8 mouse cellular contexts compared by ENCODE assay signal in genomic region chr4:152010707-152011134, GRCm38 (mm10). TPM values are rescaled to one million over a fixed set of nuclear protein-coding genes. Genes with fewer than 3 reads are reported as not detected.
DNase-seq lines count a peak whose midpoint lies in the region; ATAC-seq and TF ChIP-seq lines count a peak whose summit lies in the region.

No protein-coding gene starts in this region.

- peaks cover 23% of the 10 kb centered on the region for H3K27me3 ChIP-seq in forebrain, embryonic 16.5 days (replicated peaks; ENCODE audit: control insufficient read depth, insufficient read depth, low read length)
- no peaks in the 10 kb centered on the region for H3K27me3 ChIP-seq in kidney, postnatal 0 days (ENCODE audit: insufficient read depth, low read length)
- peaks cover 26% of the 10 kb centered on the region; the same call in 1 of the 2 replicates for H3K27me3 ChIP-seq in midbrain, embryonic 15.5 days (replicated peaks)

- no peak for ATAC-seq in forebrain, embryonic 16.5 days
- ATAC-seq in kidney, postnatal 0 days (replicated peaks; ENCODE audit: low FRiP score, low read depth) = no peak
- ATAC-seq in midbrain, embryonic 15.5 days (replicated peaks) = no peak

- no peaks in the 10 kb centered on the region for H3K9me3 ChIP-seq in forebrain, embryonic 16.5 days (ENCODE audit: control insufficient read depth, low read length)
- H3K9me3 ChIP-seq in kidney, postnatal 0 days (replicated peaks; ENCODE audit: low read length) = no peaks in the 10 kb centered on the region
- H3K9me3 ChIP-seq in midbrain, embryonic 15.5 days = no peaks in the 10 kb centered on the region

- WGBS in forebrain, embryonic 16.5 days = 13% methylated on average over 13 of the region's 13 CpGs
- WGBS in kidney, postnatal 0 days = 12% methylated on average over 13 of the region's 13 CpGs
- WGBS in midbrain, embryonic 15.5 days = 10% methylated on average over 13 of the region's 13 CpGs

- H3K4me2 ChIP-seq in forebrain, embryonic 16.5 days (ENCODE audit: low read length) = peak overlapping the region; percentile 90
- peak overlapping the region; percentile 100 for H3K4me2 ChIP-seq in kidney, postnatal 0 days (ENCODE audit: low read length)
- H3K4me2 ChIP-seq in midbrain, embryonic 15.5 days = peak overlapping the region; percentile 98

- H3K4me1 ChIP-seq in bone marrow macrophage, adult 2 months (ENCODE audit: control insufficient read depth, insufficient read depth, low read length) = peaks cover 12% of the 10 kb centered on the region
- H3K4me1 ChIP-seq in forebrain, embryonic 16.5 days (replicated peaks; ENCODE audit: control insufficient read depth, insufficient read depth, low read length) = peaks cover 26% of the 10 kb centered on the region
- peaks cover 29% of the 10 kb centered on the region for H3K4me1 ChIP-seq in kidney, postnatal 0 days (replicated peaks; ENCODE audit: insufficient read depth, low read length)
- peaks cover 37% of the 10 kb centered on the region for H3K4me1 ChIP-seq in midbrain, embryonic 15.5 days

- no peaks in the 10 kb centered on the region for H3K36me3 ChIP-seq in forebrain, embryonic 16.5 days (ENCODE audit: control insufficient read depth, insufficient read depth)
- peaks cover 27% of the 10 kb centered on the region for H3K36me3 ChIP-seq in kidney, postnatal 0 days (ENCODE audit: insufficient read depth, low read length)
- no peaks in the 10 kb centered on the region for H3K36me3 ChIP-seq in midbrain, embryonic 15.5 days (replicated peaks)

- H3K27ac ChIP-seq in layer of hippocampus, adult 2 months = peak overlapping the region; percentile 97
- peak overlapping the region; percentile 19 for H3K27ac ChIP-seq in bone marrow macrophage, adult 2 months (ENCODE audit: insufficient read depth, low read depth, low read length)
- no peak overlapping the region for H3K27ac ChIP-seq in forebrain, embryonic 16.5 days (ENCODE audit: low read length)
- H3K27ac ChIP-seq in kidney, postnatal 0 days = peak overlapping the region; percentile 93; the same call in 1 of the 2 replicates
- H3K27ac ChIP-seq in midbrain, embryonic 15.5 days = no peak overlapping the region

- no peak overlapping the region for H3K9ac ChIP-seq in forebrain, embryonic 16.5 days (replicated peaks; ENCODE audit: low read depth, low read length)
- peak overlapping the region; percentile 64; the same call in 1 of the 2 replicates for H3K9ac ChIP-seq in kidney, postnatal 0 days (ENCODE audit: low read depth, low read length)
- H3K9ac ChIP-seq in midbrain, embryonic 15.5 days = no peak overlapping the region

- no peak for TF ChIP-seq CTCF in layer of hippocampus, adult 2 months (conservative IDR thresholded peaks at IDR 0.05)
- TF ChIP-seq CTCF in bone marrow macrophage, adult 2 months (IDR thresholded peaks at IDR 0.05; ENCODE audit: low read depth, low read length) = no peak
- no peak for TF ChIP-seq CTCF in kidney, postnatal 0 days (IDR thresholded peaks at IDR 0.05; ENCODE audit: low read depth)

- H3K4me3 ChIP-seq in layer of hippocampus, adult 2 months = peak overlapping the region; percentile 93
- peak overlapping the region; percentile 83 for H3K4me3 ChIP-seq in bone marrow macrophage, adult 2 months (ENCODE audit: insufficient read depth, low read length)
- peak overlapping the region; percentile 80; the same call in 1 of the 2 replicates for H3K4me3 ChIP-seq in forebrain, embryonic 16.5 days (replicated peaks; ENCODE audit: low read length)
- H3K4me3 ChIP-seq in kidney, postnatal 0 days (replicated peaks; ENCODE audit: low read depth, low read length) = peak overlapping the region; percentile 67
- peak overlapping the region; percentile 69 for H3K4me3 ChIP-seq in midbrain, embryonic 15.5 days

- TF ChIP-seq POLR2A in bone marrow macrophage, adult 2 months (IDR thresholded peaks at IDR 0.05; ENCODE audit: borderline replicate concordance, low read depth, low read length) = no peak

- no peak for DNase-seq in layer of hippocampus, adult 2 months (ENCODE audit: low spot score in 2 of 2)
- DNase-seq in layer of hippocampus, adult 9-10 months (ENCODE audit: low spot score) = no peak
- DNase-seq in kidney, postnatal 0 days (ENCODE audit: low spot score) = no peak
- DNase-seq in right cerebral cortex, adult 2 months (ENCODE audit: low spot score in 2 of 2) = no peak
- DNase-seq in left cerebral cortex, adult 8-10 months (ENCODE audit: low spot score in 2 of 2) = no peak

RNA-seq across cellular contexts. Expression of gene Klhl21, which starts 2.1 kb away (rescaled TPM):
- 10 to 100 TPM; 19.4 to 23.2 TPM for total RNA-seq in layer of hippocampus, adult 2 months (2021)
- 11.7 and 13.3 TPM in 2 replicates for polyA plus RNA-seq in bone marrow macrophage, adult 2 months (2012; ENCODE audit: insufficient read depth, insufficient read length, missing spikeins)
- polyA plus RNA-seq in forebrain, embryonic 16.5 days (2015; fragmentation: Nextera tagmentation; extraction: Ambion mirVana) = 2.9 and 3.6 TPM in 2 replicates
- polyA plus RNA-seq in kidney, postnatal 0 days (2015; fragmentation: Nextera tagmentation; extraction: Ambion mirVana) = 10.7 and 11.2 TPM in 2 replicates
- polyA plus RNA-seq in midbrain, embryonic 15.5 days (2015; fragmentation: Nextera tagmentation; extraction: Ambion mirVana) = 3.6 and 4.0 TPM in 2 replicates
- total RNA-seq in left cerebral cortex, adult 8-10 months (2022) = 10 to 100 TPM; 15.8 to 21.0 (median 19.3) TPM

RNA-seq across cellular contexts. Expression of gene Phf13, which starts 14.7 kb away (rescaled TPM):
- total RNA-seq in layer of hippocampus, adult 2 months (2021) = 10 to 100 TPM; 10.5 to 10.8 TPM
- polyA plus RNA-seq in bone marrow macrophage, adult 2 months (2012; ENCODE audit: insufficient read depth, insufficient read length, missing spikeins) = 10.1 and 11.0 TPM in 2 replicates
- 20.5 and 21.8 TPM in 2 replicates for polyA plus RNA-seq in forebrain, embryonic 16.5 days (2015; fragmentation: Nextera tagmentation; extraction: Ambion mirVana)
- 23.6 and 23.7 TPM in 2 replicates for polyA plus RNA-seq in kidney, postnatal 0 days (2015; fragmentation: Nextera tagmentation; extraction: Ambion mirVana)
- polyA plus RNA-seq in midbrain, embryonic 15.5 days (2015; fragmentation: Nextera tagmentation; extraction: Ambion mirVana) = 22.5 and 22.7 TPM in 2 replicates
- 10 to 100 TPM; 15.4 to 17.4 (median 15.8) TPM for total RNA-seq in left cerebral cortex, adult 8-10 months (2022)

RNA-seq across cellular contexts. Expression of gene Zbtb48, which starts 16.8 kb away (rescaled TPM):
- total RNA-seq in layer of hippocampus, adult 2 months (2021) = 10 to 100 TPM; 12.7 to 16.9 TPM
- polyA plus RNA-seq in bone marrow macrophage, adult 2 months (2012; ENCODE audit: insufficient read depth, insufficient read length, missing spikeins) = 7.5 and 11.4 TPM in 2 replicates
- polyA plus RNA-seq in forebrain, embryonic 16.5 days (2015; fragmentation: Nextera tagmentation; extraction: Ambion mirVana) = 23.4 and 25.4 TPM in 2 replicates
- 14.4 and 16.3 TPM in 2 replicates for polyA plus RNA-seq in kidney, postnatal 0 days (2015; fragmentation: Nextera tagmentation; extraction: Ambion mirVana)
- polyA plus RNA-seq in midbrain, embryonic 15.5 days (2015; fragmentation: Nextera tagmentation; extraction: Ambion mirVana) = 22.1 and 23.9 TPM in 2 replicates
- total RNA-seq in left cerebral cortex, adult 8-10 months (2022) = 10 to 100 TPM; 11.7 to 17.5 (median 14.0) TPM

RNA-seq across cellular contexts. Expression of gene Thap3, which starts 21.9 kb away (rescaled TPM):
- total RNA-seq in layer of hippocampus, adult 2 months (2021) = 10 to 100 TPM; 26.8 to 29.7 TPM
- 29.8 and 33.7 TPM in 2 replicates for polyA plus RNA-seq in bone marrow macrophage, adult 2 months (2012; ENCODE audit: insufficient read depth, insufficient read length, missing spikeins)
- polyA plus RNA-seq in forebrain, embryonic 16.5 days (2015; fragmentation: Nextera tagmentation; extraction: Ambion mirVana) = 32.7 and 42.7 TPM in 2 replicates
- 34.5 and 35.1 TPM in 2 replicates for polyA plus RNA-seq in kidney, postnatal 0 days (2015; fragmentation: Nextera tagmentation; extraction: Ambion mirVana)
- 38.3 and 39.5 TPM in 2 replicates for polyA plus RNA-seq in midbrain, embryonic 15.5 days (2015; fragmentation: Nextera tagmentation; extraction: Ambion mirVana)
- 10 to 100 TPM; 17.5 to 27.0 (median 24.0) TPM for total RNA-seq in left cerebral cortex, adult 8-10 months (2022)

RNA-seq across cellular contexts. Expression of gene Tas1r1, which starts 27.6 kb away (rescaled TPM):
- under 1 TPM; 0.69 to 0.76 TPM for total RNA-seq in layer of hippocampus, adult 2 months (2021)
- not detected in 2 replicates for polyA plus RNA-seq in bone marrow macrophage, adult 2 months (2012; ENCODE audit: insufficient read depth, insufficient read length, missing spikeins)
- 0.97 and 1.6 TPM in 2 replicates for polyA plus RNA-seq in forebrain, embryonic 16.5 days (2015; fragmentation: Nextera tagmentation; extraction: Ambion mirVana)
- 0.39 and 0.45 TPM in 2 replicates for polyA plus RNA-seq in kidney, postnatal 0 days (2015; fragmentation: Nextera tagmentation; extraction: Ambion mirVana)
- 1.5 and 1.6 TPM in 2 replicates for polyA plus RNA-seq in midbrain, embryonic 15.5 days (2015; fragmentation: Nextera tagmentation; extraction: Ambion mirVana)
- under 1 TPM; 0.61 to 0.94 (median 0.73) TPM for total RNA-seq in left cerebral cortex, adult 8-10 months (2022)

Comparison
In these comparisons a context has a peak if more than half of its experiments do, and no peak if none do; other contexts are left out.
1. H3K27ac ChIP-seq: peak in layer of hippocampus, adult 2 months (single experiment), bone marrow macrophage, adult 2 months (single experiment) and kidney, postnatal 0 days (single experiment); none in forebrain, embryonic 16.5 days (single experiment) and midbrain, embryonic 15.5 days (single experiment).
2. Peak in every context shown above with its lines, with median percentiles within 50 percentile points of each other: H3K4me3 ChIP-seq and H3K4me2 ChIP-seq.